Mouse (Mus musculus): ENCODE data around the gene Gm10197. TPM values are rescaled to one million over a fixed set of nuclear protein-coding genes. Genes with fewer than 3 reads are reported as not detected.

Gm10197 gene
- polyA plus RNA-seq, 1 experiment: not detected

- TF ChIP-seq POLR2A (IDR thresholded peaks at IDR 0.05; ENCODE audit: insufficient read length, low read depth) (no peak), POLR2AphosphoS2 (IDR thresholded peaks at IDR 0.05; ENCODE audit: insufficient read length, low read depth) (no peak), REST (IDR thresholded peaks at IDR 0.05; ENCODE audit: insufficient read depth, insufficient read length) (no peak), MYOG (IDR thresholded peaks at IDR 0.05; ENCODE audit: control insufficient read depth in 1 of 3, insufficient read depth in 1 of 3, insufficient read length in 2 of 3, low read depth in 2 of 3) (no peak)
- Histone ChIP-seq H3K36me3 (ENCODE audit: control insufficient read depth, insufficient read depth) (peaks cover 23% of the 10 kb centered on the region), H3K27me3 (ENCODE audit: control insufficient read depth, insufficient read depth, insufficient read length) (no peaks in the 10 kb centered on the region), H3K4me2 (ENCODE audit: low read depth) (no peak overlapping the region), H3ac (ENCODE audit: control insufficient read depth, insufficient read length) (no peak overlapping the region), H3K4me3 (no peak overlapping the region), H3K79me2 (ENCODE audit: control insufficient read depth, insufficient read depth) (no peaks in the 10 kb centered on the region)
Measured at GRCm38 (mm10) chr19:53373570-53373969, 2.0 kb upstream of the Gm10197 start.

- TF ChIP-seq POLR2A (IDR thresholded peaks at IDR 0.05; ENCODE audit: insufficient read length, low read depth) (no peak), MAX (IDR thresholded peaks at IDR 0.05; ENCODE audit: low read depth) (no peak), E2F4 (IDR thresholded peaks at IDR 0.05; ENCODE audit: insufficient read depth) (no peak), POLR2AphosphoS2 (IDR thresholded peaks at IDR 0.05; ENCODE audit: insufficient read length, low read depth) (no peak), CEBPB (IDR thresholded peaks at IDR 0.05; ENCODE audit: insufficient read depth, poor library complexity, severe bottlenecking) (no peak), USF1 (IDR thresholded peaks at IDR 0.05; ENCODE audit: low read depth) (no peak), SRF (IDR thresholded peaks at IDR 0.05; ENCODE audit: control insufficient read depth, insufficient read length, low read depth) (no peak), MYOG (IDR thresholded peaks at IDR 0.05; ENCODE audit: control insufficient read depth in 1 of 3, insufficient read depth in 1 of 3, insufficient read length in 2 of 3, low read depth in 2 of 3) (no peak), MYOD1 (IDR thresholded peaks at IDR 0.05; ENCODE audit: control insufficient read depth in 1 of 3, insufficient read length in 2 of 3, low read depth in 2 of 3) (no peak), TCF12 (IDR thresholded peaks at IDR 0.05; ENCODE audit: insufficient read depth, poor library complexity, severe bottlenecking) (no peak), TCF3 (IDR thresholded peaks at IDR 0.05; ENCODE audit: insufficient read length, low read depth) (no peak), REST (IDR thresholded peaks at IDR 0.05; ENCODE audit: insufficient read depth, insufficient read length) (no peak)
- Histone ChIP-seq H3K27me3 (ENCODE audit: control insufficient read depth, insufficient read depth, insufficient read length) (no peaks in the 10 kb centered on the region), H3K4me2 (ENCODE audit: low read depth) (peak overlapping the region; percentile 52), H3ac (ENCODE audit: control insufficient read depth, insufficient read length) (no peak overlapping the region), H3K4me3 (no peak overlapping the region), H3K79me2 (ENCODE audit: control insufficient read depth, insufficient read depth) (no peaks in the 10 kb centered on the region), H3K36me3 (ENCODE audit: control insufficient read depth, insufficient read depth) (peaks cover 12% of the 10 kb centered on the region)
Measured at GRCm38 (mm10) chr19:53370233-53370632, 1.3 kb downstream of the Gm10197 start.

- H3K36me3 ChIP-seq (ENCODE audit: control insufficient read depth, insufficient read depth): peaks cover 6% of the 10 kb centered on the region
- no peak overlapping the region for H3ac ChIP-seq (ENCODE audit: control insufficient read depth, insufficient read length)
- no peak overlapping the region for H3K4me3 ChIP-seq
- no peaks in the 10 kb centered on the region for H3K27me3 ChIP-seq (ENCODE audit: control insufficient read depth, insufficient read depth, insufficient read length)
- TF ChIP-seq MYOG (IDR thresholded peaks at IDR 0.05; ENCODE audit: control insufficient read depth in 1 of 3, insufficient read depth in 1 of 3, insufficient read length in 2 of 3, low read depth in 2 of 3): no peak
- TF ChIP-seq REST (IDR thresholded peaks at IDR 0.05; ENCODE audit: insufficient read depth, insufficient read length): no peak
- TF ChIP-seq POLR2A (IDR thresholded peaks at IDR 0.05; ENCODE audit: insufficient read length, low read depth): no peak
- TF ChIP-seq USF1 (IDR thresholded peaks at IDR 0.05; ENCODE audit: low read depth): no peak
- TF ChIP-seq E2F4 (IDR thresholded peaks at IDR 0.05; ENCODE audit: insufficient read depth): no peak
- no peak for TF ChIP-seq MAX (IDR thresholded peaks at IDR 0.05; ENCODE audit: low read depth)
- TF ChIP-seq TCF12 (IDR thresholded peaks at IDR 0.05; ENCODE audit: insufficient read depth, poor library complexity, severe bottlenecking): no peak
- TF ChIP-seq TCF3 (IDR thresholded peaks at IDR 0.05; ENCODE audit: insufficient read length, low read depth): no peak
- TF ChIP-seq POLR2AphosphoS2 (IDR thresholded peaks at IDR 0.05; ENCODE audit: insufficient read length, low read depth): no peak
- no peak for TF ChIP-seq SRF (IDR thresholded peaks at IDR 0.05; ENCODE audit: control insufficient read depth, insufficient read length, low read depth)
- no peak for TF ChIP-seq CEBPB (IDR thresholded peaks at IDR 0.05; ENCODE audit: insufficient read depth, poor library complexity, severe bottlenecking)
- no peak for TF ChIP-seq MYOD1 (IDR thresholded peaks at IDR 0.05; ENCODE audit: control insufficient read depth in 1 of 3, insufficient read length in 2 of 3, low read depth in 2 of 3)
- no peaks in the 10 kb centered on the region for H3K79me2 ChIP-seq (ENCODE audit: control insufficient read depth, insufficient read depth)
- peak overlapping the region; percentile 52 for H3K4me2 ChIP-seq (ENCODE audit: low read depth)
Measured at GRCm38 (mm10) chr19:53369469-53370043, 2.0 kb downstream of the Gm10197 start.

- no peaks in the 10 kb centered on the region for H3K79me2 ChIP-seq (ENCODE audit: control insufficient read depth, insufficient read depth)
- no peaks in the 10 kb centered on the region for H3K36me3 ChIP-seq (ENCODE audit: control insufficient read depth, insufficient read depth)
- no peak overlapping the region for H3ac ChIP-seq (ENCODE audit: control insufficient read depth, insufficient read length)
- TF ChIP-seq REST (IDR thresholded peaks at IDR 0.05; ENCODE audit: insufficient read depth, insufficient read length) (no peak), CEBPB (IDR thresholded peaks at IDR 0.05; ENCODE audit: insufficient read depth, poor library complexity, severe bottlenecking) (no peak), POLR2A (IDR thresholded peaks at IDR 0.05; ENCODE audit: insufficient read length, low read depth) (no peak), MYOD1 (IDR thresholded peaks at IDR 0.05; ENCODE audit: control insufficient read depth in 1 of 3, insufficient read length in 2 of 3, low read depth in 2 of 3) (no peak), MAX (IDR thresholded peaks at IDR 0.05; ENCODE audit: low read depth) (no peak), TCF12 (IDR thresholded peaks at IDR 0.05; ENCODE audit: insufficient read depth, poor library complexity, severe bottlenecking) (no peak), TCF3 (IDR thresholded peaks at IDR 0.05; ENCODE audit: insufficient read length, low read depth) (no peak), POLR2AphosphoS2 (IDR thresholded peaks at IDR 0.05; ENCODE audit: insufficient read length, low read depth) (no peak), E2F4 (IDR thresholded peaks at IDR 0.05; ENCODE audit: insufficient read depth) (no peak), MYOG (IDR thresholded peaks at IDR 0.05; ENCODE audit: control insufficient read depth in 1 of 3, insufficient read depth in 1 of 3, insufficient read length in 2 of 3, low read depth in 2 of 3) (no peak), USF1 (IDR thresholded peaks at IDR 0.05; ENCODE audit: low read depth) (no peak), SRF (IDR thresholded peaks at IDR 0.05; ENCODE audit: control insufficient read depth, insufficient read length, low read depth) (no peak)
- H3K27me3 ChIP-seq (ENCODE audit: control insufficient read depth, insufficient read depth, insufficient read length): no peaks in the 10 kb centered on the region
- H3K4me2 ChIP-seq (ENCODE audit: low read depth): no peak overlapping the region
- H3K4me3 ChIP-seq: no peak overlapping the region
Measured at GRCm38 (mm10) chr19:53366881-53367280, 4.7 kb downstream of the Gm10197 start.
